ENCODE assay signal across 9 mouse cellular contexts in genomic region chr14:76507357-76507756, GRCm38 (mm10). TPM values are rescaled to one million over a fixed set of nuclear protein-coding genes. Genes with fewer than 3 reads are reported as not detected.
DNase-seq lines count a peak whose midpoint lies in the region; ATAC-seq and TF ChIP-seq lines count a peak whose summit lies in the region.
"Had no signal": no experiment of that assay in that cellular context is flagged by ENCODE, and none has a peak within 500 bp of the region (broad histone marks: within the 10 kb centered on the region; RNA-seq: fewer than 3 reads in every experiment).

No protein-coding gene starts in this region.

- H3K4me2 ChIP-seq in kidney, postnatal 0 days (ENCODE audit: low read length) = peak overlapping the region; percentile 88
- peak overlapping the region; percentile 88 for H3K4me2 ChIP-seq in intestine, embryonic 15.5 days (replicated peaks)
- peak overlapping the region; percentile 91 for H3K4me2 ChIP-seq in midbrain, embryonic 16.5 days (ENCODE audit: low read length)

- no peak for DNase-seq in kidney, postnatal 0 days (ENCODE audit: low spot score)
- no peak for DNase-seq in kidney, adult 18-20 months
- no peak for DNase-seq in right cerebral cortex, postnatal 14 days
- DNase-seq in right cerebral cortex, postnatal 36 days (ENCODE audit: low spot score in 2 of 2) = no peak
- DNase-seq in layer of hippocampus, adult 18-20 months (ENCODE audit: low spot score in 2 of 2) = no peak
- DNase-seq: layer of hippocampus, adult 9-11 months had no signal

- WGBS in kidney, postnatal 0 days = 65% methylated on average over 7 of the region's 7 CpGs
- WGBS in intestine, embryonic 15.5 days = 84% methylated on average over 7 of the region's 7 CpGs
- WGBS in midbrain, embryonic 16.5 days = 90% methylated on average over 7 of the region's 7 CpGs

- no peak for ATAC-seq in kidney, postnatal 0 days (replicated peaks; ENCODE audit: low FRiP score, low read depth)
- ATAC-seq in intestine, embryonic 15.5 days = no peak
- no peak for ATAC-seq in midbrain, embryonic 16.5 days

- no peak for TF ChIP-seq CTCF in kidney, postnatal 0 days (IDR thresholded peaks at IDR 0.05; ENCODE audit: low read depth)
- TF ChIP-seq CTCF in embryonic fibroblast, embryonic 13.5 days (IDR thresholded peaks at IDR 0.05; ENCODE audit: borderline replicate concordance, insufficient read depth, low read length) = no peak

- peaks cover 18% of the 10 kb centered on the region; the same call in 1 of the 2 replicates for H3K36me3 ChIP-seq in kidney, postnatal 0 days (ENCODE audit: insufficient read depth, low read length)
- no peaks in the 10 kb centered on the region; the same call in 1 of the 2 replicates for H3K36me3 ChIP-seq in intestine, embryonic 15.5 days
- peaks cover 8% of the 10 kb centered on the region; the same call in 1 of the 2 replicates for H3K36me3 ChIP-seq in midbrain, embryonic 16.5 days (ENCODE audit: control insufficient read depth, insufficient read depth, low read length)

- no peaks in the 10 kb centered on the region for H3K27me3 ChIP-seq in kidney, postnatal 0 days (ENCODE audit: insufficient read depth, low read length)
- H3K27me3 ChIP-seq in intestine, embryonic 15.5 days (replicated peaks) = no peaks in the 10 kb centered on the region
- H3K27me3 ChIP-seq in midbrain, embryonic 16.5 days (ENCODE audit: control insufficient read depth, insufficient read depth, low read depth, low read length) = no peaks in the 10 kb centered on the region

- peak overlapping the region; percentile 96 for H3K4me3 ChIP-seq in kidney, postnatal 0 days (replicated peaks; ENCODE audit: low read depth, low read length)
- no peak overlapping the region for H3K4me3 ChIP-seq in embryonic fibroblast, embryonic 13.5 days (ENCODE audit: insufficient read depth, low read length)
- H3K4me3 ChIP-seq in intestine, embryonic 15.5 days (replicated peaks) = no peak overlapping the region
- H3K4me3 ChIP-seq in midbrain, embryonic 16.5 days (ENCODE audit: low read depth, low read length) = peak overlapping the region; percentile 59

- H3K9ac ChIP-seq in kidney, postnatal 0 days (ENCODE audit: low read depth, low read length) = no peak overlapping the region; the same call in 1 of the 2 replicates
- no peak overlapping the region for H3K9ac ChIP-seq in intestine, embryonic 15.5 days
- H3K9ac ChIP-seq in midbrain, embryonic 16.5 days (ENCODE audit: low read depth, low read length) = no peak overlapping the region

- H3K27ac ChIP-seq in kidney, postnatal 0 days = peak overlapping the region; percentile 99; the same call in 1 of the 2 replicates
- H3K27ac ChIP-seq in embryonic fibroblast, embryonic 13.5 days (ENCODE audit: insufficient read depth, low read length) = no peak overlapping the region
- no peak overlapping the region for H3K27ac ChIP-seq in intestine, embryonic 15.5 days
- H3K27ac ChIP-seq in midbrain, embryonic 16.5 days (ENCODE audit: low read length) = 0 out of 2 replicates have a peak overlapping the region, but pooled peaks have one; percentile 100

- H3K4me1 ChIP-seq in kidney, postnatal 0 days (replicated peaks; ENCODE audit: insufficient read depth, low read length) = 0 out of 2 replicates have a peak, but pooled peaks cover 5% of the 10 kb centered on the region
- H3K4me1 ChIP-seq in embryonic fibroblast, embryonic 13.5 days (ENCODE audit: control insufficient read depth, insufficient read depth, low read length) = no peaks in the 10 kb centered on the region
- H3K4me1 ChIP-seq in intestine, embryonic 15.5 days (replicated peaks) = peaks cover 14% of the 10 kb centered on the region
- H3K4me1 ChIP-seq in midbrain, embryonic 16.5 days (ENCODE audit: control insufficient read depth, insufficient read depth, low read length) = peaks cover 22% of the 10 kb centered on the region

- H3K9me3 ChIP-seq in kidney, postnatal 0 days (replicated peaks; ENCODE audit: low read length) = no peaks in the 10 kb centered on the region
- H3K9me3 ChIP-seq in intestine, embryonic 15.5 days = no peaks in the 10 kb centered on the region
- no peaks in the 10 kb centered on the region for H3K9me3 ChIP-seq in midbrain, embryonic 16.5 days (replicated peaks; ENCODE audit: control insufficient read depth, low read length, poor library complexity, severe bottlenecking)

- TF ChIP-seq POLR2A in embryonic fibroblast, embryonic 13.5 days (IDR thresholded peaks at IDR 0.05; ENCODE audit: low read depth, low read length) = peak; percentile 40

RNA-seq across cellular contexts. Expression of gene Serp2, which starts 49.3 kb away (rescaled TPM):
- polyA plus RNA-seq in kidney, postnatal 0 days (2015; fragmentation: Nextera tagmentation; extraction: Ambion mirVana) = 13.1 and 13.7 TPM in 2 replicates
- polyA plus RNA-seq in embryonic fibroblast, embryonic 13.5 days (2011; ENCODE audit: insufficient read length, low read depth, missing spikeins) = 2.7 and 3.5 TPM in 2 replicates
- 8.6 and 10.0 TPM in 2 replicates for polyA plus RNA-seq in intestine, embryonic 15.5 days (2015; fragmentation: Nextera tagmentation; extraction: Ambion mirVana)
- polyA plus RNA-seq in midbrain, embryonic 16.5 days (2015; fragmentation: Nextera tagmentation; extraction: Ambion mirVana) = 207 and 239 TPM in 2 replicates
- 100 to 1,000 TPM; 150 to 152 TPM for total RNA-seq in layer of hippocampus, adult 18-20 months (2021)

Comparison
In these comparisons a context has a peak if more than half of its experiments do, and no peak if none do; other contexts are left out.
1. H3K27ac ChIP-seq: peak in kidney, postnatal 0 days (single experiment) and midbrain, embryonic 16.5 days (single experiment); none in embryonic fibroblast, embryonic 13.5 days (single experiment) and intestine, embryonic 15.5 days (single experiment).
2. H3K4me3 ChIP-seq: peak in kidney, postnatal 0 days (single experiment) and midbrain, embryonic 16.5 days (single experiment); none in embryonic fibroblast, embryonic 13.5 days (single experiment) and intestine, embryonic 15.5 days (single experiment).
3. RNA of gene Serp2, which starts 49.3 kb away (polyA plus RNA-seq): 207 to 239 TPM in midbrain, embryonic 16.5 days; 13.1 to 13.7 TPM in kidney, postnatal 0 days, 8.6 to 10.0 TPM in intestine, embryonic 15.5 days and 2.7 to 3.5 TPM in embryonic fibroblast, embryonic 13.5 days; every median in the first group is over 10 times any median in the second.
4. Peak in every context shown above with its lines, with median percentiles within 50 percentile points of each other: H3K4me2 ChIP-seq.